Mouse (Mus musculus): ENCODE measurements around the gene Taf1d.

DNA sequence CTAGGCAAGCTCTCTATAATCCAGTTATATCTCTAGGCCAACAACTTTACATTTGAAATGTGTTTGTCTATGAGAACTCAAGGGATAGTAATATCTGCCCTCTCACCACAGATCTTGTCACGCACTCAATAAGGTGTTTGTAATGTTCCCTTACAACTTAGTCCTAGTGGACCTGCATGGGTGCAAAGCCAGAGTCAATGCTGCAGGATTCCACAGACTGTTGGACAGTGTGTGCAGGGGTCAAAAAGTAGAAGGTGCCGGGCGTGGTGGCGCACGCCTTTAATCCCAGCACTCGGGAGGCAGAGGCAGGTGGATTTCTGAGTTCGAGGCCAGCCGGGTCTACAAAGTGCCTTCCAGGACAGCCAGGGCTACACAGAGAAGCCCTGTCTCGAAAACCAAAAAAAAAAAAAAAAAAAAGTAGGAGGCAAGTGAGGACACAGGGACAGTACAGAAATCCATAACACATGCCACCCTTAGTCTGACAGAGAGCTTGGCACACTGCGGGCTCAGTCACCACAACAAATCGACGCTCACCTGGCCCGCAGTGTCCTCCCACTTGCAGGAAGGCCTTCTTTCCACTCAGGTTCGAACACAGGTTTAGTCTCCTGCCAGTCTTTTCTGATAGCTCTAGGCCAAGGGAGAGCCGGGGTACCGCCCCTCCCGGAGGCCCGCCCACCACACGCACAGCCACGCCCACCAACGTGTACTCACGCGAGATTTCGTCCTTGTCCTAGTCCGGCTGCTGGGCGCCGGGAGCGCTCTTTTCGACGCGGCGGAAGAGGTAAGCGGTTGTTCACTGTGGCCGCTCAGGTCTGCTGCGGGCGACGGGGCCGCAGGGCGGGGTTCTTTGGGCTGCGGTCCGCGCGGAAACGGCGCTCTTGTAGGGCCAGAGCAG is at the start of gene Taf1d:
- peak; percentile 40; the same call in 1 of the 2 replicates for TF ChIP-seq EP300 (IDR thresholded peaks at IDR 0.05; ENCODE audit: low read depth)
- no peak for TF ChIP-seq CTCF (IDR thresholded peaks at IDR 0.05; ENCODE audit: low read depth)

Data from liver, embryonic 14.5 days (tissue).